Mouse (Mus musculus) mouse trophoblast stem cell (cell line): Measurements from ENCODE around the gene Agap3.

Experiments
- in situ Hi-C, 2 experiments: fragments of 300-500 bp; cut with MseI, MboI; formaldehyde crosslinking; loops; 2 replicates in 1 of 2; 3 replicates in 1 of 2; pipeline ENCODE4 v1.15.1; 2025

Gene Agap3

GRCm38 (mm10) chr5:24452030-24452690 is at the start of gene Agap3:
Gene Agap3 (plus strand): TSS chr5:24452177.
- in situ Hi-C loops = no loop called here

DNA sequence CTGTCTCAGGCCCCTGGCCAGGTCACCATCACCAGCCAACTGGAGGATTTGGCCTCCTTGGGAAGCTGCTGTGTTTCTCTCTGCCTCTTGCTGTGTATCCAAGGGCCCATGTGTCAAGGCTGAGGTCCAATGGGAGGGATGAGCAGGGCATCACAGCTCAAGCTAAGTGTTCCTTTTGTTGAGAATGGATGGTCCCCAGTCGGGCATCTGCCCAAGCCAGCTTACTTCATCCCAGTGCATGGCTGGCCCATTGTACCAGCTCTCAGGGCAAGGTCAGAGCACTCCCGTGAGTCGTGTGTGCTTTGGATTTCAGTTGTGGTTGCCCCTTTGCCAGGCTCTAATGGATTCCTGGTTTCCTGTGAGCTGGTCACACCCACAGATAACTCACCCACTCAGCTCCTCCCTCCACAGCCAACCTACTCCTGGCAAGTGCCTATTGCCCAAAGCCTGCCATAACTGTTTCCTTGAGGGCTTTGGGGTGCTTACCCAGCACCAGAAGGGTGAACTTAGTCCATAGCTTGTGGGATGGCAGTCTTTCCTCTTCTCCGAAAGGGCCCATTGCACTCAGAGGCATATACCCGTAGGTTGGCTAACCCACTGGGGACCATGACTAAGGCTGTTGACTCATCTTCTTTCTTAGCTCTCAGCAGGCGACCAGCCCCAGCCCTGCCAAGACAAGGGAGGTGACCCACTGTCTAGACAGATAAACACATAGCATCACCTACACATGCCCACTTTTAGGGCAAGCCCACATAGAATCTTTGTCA is 47.2 kb upstream of the Agap3 start:
- in situ Hi-C loops = no loop called here

DNA sequence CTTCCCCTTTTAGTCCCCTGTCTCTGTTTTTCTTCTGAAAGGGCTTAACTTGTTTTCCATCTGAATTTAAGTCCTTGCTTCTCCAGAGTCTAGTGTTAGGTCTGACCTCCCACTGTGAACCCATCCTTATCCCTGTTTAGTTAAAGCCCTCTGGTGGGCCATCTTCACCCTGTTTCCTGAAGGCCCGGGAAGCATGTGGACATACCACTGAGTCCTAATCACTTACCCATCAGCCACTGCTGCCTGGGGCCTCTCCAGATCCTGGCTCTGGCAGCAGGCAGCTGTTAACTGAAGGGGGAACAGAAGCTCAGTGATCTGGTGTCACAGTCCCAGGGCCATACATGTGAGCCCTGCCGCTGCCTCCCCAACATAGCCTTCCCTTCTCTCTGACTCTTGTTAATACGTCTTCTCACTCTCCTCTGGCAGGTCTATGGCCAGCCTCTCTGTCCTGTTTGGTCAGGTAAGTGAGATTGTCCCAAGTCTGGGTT is 46.5 kb upstream of the Agap3 start:
- in situ Hi-C loops = no loop called here

DNA sequence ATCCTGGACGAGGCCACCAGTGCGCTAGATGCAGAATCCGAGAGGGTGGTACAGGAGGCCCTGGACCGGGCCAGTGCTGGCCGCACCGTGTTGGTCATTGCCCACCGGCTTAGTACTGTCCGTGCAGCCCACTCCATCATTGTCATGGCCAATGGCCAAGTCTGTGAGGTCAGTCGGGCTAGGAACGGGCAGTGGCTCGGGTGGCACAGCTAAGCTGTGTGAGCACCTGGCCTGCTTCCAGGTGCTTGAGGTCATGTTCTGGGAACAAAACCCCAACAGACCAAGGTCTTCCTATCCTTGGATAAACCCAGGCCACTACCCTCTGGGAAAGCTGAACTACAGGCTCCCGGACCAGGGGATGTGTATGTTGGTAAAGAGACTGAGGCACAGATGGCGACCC is 43.3 kb upstream of the Agap3 start:
- in situ Hi-C loops = no loop called here

DNA sequence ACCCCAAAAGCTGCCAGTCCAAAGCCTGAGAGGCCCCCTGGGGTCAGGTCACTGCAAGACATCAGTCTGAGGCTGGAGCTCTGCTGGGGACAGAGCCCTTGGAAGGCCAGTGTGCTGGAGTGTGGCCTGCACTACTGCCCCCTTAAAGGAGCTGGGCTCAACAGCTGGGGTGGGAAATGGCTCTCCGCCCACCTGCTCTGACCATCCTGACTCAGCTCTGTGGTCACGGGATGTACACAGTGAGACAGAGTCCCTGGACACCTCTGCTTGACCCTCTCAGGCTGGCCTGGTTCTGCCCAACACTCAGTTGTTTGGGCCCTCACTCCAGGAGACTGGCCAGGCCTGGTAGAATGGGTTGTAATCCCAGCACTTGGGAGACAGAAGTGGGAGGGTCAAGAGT is 42.5 kb upstream of the Agap3 start:
- in situ Hi-C loops = no loop called here

DNA sequence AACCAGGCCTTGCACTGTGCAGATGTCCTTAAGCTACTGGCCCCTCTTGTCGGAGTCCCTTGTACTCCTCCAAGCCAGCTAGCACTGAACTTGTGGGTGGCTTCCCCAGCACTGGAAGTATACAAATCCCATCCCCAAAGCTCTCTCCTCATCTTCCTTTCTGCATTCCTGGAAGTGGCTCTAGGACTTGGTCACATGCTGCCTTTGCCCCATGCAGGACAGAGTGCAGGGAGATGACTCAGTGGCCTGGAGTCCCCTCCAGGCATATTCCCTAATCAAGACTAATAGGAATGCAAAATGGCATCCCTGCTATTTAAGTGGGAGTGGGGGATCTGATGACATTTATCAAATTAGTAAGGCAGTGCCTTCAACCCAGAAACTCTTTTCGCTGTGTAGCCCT is 39.9 kb upstream of the Agap3 start:
- in situ Hi-C loops = no loop called here

DNA sequence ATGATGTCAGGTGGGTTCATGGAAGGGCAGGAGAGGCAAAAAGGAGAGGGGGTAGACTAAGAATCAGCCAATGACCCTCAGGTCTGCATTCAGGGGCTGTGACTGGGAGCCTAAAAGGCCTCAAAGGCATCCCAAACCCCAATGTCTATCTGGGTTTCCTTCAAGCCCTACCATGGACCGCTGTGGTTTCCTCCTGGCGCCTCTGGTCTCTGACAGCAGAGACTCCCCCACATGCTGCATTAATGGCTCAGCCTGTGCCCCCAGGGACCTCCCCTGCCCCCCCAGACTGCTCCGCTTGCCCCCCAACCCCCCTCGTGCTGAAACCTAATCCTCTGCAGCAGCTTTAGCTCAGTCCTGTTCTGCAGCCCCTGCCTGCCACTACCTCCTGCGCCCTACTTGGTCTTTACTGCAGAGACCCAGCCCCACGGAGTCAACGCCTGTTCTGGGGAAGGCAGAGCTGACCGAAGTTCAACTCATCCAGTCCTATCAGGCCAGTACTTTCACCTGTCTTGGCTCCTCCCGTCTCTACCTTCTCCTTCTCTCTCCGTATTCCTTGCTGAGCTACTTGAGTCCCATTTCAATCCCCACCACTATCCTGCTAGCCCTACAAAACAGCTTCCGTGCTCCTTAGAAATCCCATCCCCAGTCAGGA is 38.8 kb upstream of the Agap3 start, which contains the start of gene Asic3:
Asic3 (plus strand) TSS at position 351 of the 652 bp plus-strand sequence.
- in situ Hi-C loops = no loop called here

DNA sequence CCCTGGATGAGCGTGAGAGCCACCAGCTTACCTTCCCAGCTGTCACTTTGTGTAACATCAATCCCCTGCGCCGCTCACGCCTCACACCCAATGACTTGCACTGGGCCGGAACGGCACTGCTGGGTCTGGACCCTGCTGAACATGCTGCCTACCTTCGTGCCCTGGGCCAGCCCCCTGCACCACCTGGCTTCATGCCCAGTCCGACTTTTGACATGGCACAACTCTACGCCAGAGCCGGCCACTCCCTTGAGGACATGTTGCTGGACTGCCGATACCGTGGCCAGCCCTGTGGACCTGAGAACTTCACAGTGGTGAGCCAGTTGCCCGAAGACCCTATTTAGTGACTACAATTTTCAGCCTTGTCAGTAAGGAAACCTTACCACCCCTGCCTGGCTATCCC is 38.0 kb upstream of the Agap3 start:
- in situ Hi-C loops = no loop called here

GRCm38 (mm10) chr5:24416222-24416736 is 35.7 kb upstream of the Agap3 start:
- in situ Hi-C loops = no loop called here

DNA sequence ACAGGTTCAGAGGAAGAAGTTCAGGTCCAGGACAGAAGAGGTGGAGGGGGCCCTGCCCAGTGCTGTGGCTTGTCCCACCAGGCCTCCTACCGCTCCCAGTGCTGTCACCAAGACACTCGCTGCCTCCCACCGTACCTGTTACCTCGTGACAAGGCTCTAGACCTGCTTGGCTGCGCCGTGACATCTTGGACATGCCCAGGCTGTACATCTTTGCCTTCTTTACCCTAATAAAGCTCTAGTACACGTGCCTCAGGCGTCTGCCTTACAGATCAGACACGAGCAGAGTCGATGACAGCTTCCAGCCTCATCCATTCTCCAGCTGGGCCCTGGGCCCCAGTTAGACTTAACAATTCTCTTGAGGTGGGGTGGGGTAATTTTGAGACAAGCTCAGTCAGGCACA is 34.4 kb upstream of the Agap3 start:
- in situ Hi-C loops = no loop called here

GRCm38 (mm10) chr5:24420381-24420780 is 31.6 kb upstream of the Agap3 start:
- in situ Hi-C loops = no loop called here

DNA sequence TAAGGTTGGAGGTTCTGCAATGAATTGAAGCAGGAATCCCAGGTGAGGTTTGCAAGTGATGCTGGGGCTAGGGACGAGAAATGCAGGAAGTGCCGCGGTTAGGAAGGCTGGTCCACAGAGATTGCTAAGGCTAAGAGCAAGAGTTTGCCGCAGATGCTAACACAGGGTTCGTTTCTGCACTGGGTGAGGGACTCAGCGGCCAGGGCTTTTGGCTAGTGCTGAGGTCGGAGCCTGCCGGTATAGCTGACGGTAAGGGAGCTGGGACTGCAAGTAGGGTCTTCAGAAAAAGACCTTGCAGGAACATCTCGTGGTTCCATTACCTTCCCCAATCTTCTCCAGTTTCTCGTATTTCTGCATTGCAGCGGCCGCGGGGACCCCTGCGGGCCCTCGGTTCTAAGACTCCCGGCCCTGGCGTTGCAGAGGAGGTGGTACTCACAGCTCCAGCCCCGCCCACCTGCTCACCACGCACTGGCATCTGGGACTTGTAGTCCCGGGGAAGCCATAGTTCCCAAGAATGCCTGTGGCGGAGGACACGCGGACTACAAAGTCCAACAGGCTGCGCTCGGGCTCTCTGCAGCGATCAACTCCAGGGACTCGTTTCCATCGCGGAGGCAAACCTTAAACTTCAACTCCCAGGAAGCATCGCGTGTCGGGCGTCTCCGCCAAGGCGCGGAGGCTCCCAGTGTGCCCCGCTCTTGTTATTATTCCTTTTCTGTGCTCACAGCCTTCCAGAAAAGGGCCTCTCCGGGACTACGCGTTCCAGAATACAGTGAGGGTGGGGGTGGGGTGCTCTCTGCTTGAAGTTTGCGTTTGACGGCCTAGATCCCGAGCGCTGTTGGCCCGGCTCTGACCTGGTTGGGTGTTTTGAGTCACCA is 28.6 kb upstream of the Agap3 start, which contains the start of the genes Cdk5 and Slc4a2:
Cdk5 (minus strand) TSS at position 402 of the 875 bp plus-strand sequence.
Slc4a2 (plus strand) TSS at position 709 of the 875 bp plus-strand sequence.
- in situ Hi-C loops = no loop called here

DNA sequence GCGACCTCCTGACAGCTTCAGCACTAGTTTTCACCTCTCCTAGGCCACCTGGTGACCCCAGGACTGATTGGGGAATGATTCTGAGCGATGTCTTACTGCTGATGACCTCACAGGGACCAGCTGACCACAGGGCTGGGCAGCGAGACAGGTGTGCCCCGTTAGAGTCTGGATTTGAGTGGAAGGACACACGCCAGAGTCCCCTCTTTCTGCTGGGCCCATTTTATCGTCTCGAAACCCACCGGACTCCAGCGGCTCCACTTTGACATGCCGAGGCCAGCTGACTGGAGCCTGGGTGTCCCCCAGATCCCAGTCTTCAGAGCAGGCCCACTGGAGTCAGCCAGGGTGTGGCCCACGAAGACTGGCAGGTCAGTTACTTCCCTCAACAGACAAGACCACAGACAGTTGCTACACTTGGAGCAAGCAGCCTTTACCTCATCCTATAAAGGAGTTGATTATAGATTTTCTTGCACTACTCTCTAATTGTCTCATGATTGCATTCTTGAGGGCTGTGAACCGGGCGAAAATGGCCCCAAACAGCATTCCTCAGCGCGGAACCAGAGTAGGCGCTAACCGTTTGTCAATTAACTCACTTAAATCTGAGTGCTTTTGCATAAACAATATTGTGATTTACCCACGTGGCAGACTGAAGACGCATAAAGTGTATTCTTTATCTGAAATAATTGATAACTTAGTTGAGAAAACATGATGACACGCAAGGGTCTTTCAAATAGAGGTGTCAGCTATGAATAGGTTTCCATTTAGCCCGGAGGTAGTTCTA is 27.8 kb upstream of the Agap3 start:
- in situ Hi-C loops = no loop called here

DNA sequence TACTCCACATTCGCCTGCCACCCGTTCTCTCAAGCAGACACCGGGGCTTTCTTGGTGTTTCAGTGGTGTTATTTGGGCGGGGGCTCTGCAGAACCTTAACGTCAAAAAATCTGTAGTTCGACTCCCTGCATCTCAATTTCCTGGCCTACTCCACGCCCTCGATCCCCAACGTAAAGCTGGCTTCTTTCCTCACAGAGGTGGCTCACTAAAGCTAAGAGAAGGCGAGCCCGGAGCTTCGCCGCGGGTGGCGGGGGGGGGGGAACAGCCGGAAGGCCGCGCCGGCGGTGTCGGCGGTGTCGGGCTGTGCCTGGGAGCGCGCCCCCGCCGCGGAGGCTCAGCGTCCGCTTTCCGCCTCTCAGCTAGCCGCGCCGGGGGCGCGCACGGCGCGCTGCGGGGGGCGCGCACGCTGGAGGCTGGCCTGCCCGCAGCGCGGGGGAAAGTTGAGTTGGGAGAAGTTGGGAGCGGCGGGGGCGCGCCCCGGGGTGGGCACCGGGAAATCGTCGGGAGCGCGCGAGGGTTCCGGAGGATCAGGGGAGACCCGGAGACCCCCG is 27.0 kb upstream of the Agap3 start:
- in situ Hi-C loops = no loop called here

DNA sequence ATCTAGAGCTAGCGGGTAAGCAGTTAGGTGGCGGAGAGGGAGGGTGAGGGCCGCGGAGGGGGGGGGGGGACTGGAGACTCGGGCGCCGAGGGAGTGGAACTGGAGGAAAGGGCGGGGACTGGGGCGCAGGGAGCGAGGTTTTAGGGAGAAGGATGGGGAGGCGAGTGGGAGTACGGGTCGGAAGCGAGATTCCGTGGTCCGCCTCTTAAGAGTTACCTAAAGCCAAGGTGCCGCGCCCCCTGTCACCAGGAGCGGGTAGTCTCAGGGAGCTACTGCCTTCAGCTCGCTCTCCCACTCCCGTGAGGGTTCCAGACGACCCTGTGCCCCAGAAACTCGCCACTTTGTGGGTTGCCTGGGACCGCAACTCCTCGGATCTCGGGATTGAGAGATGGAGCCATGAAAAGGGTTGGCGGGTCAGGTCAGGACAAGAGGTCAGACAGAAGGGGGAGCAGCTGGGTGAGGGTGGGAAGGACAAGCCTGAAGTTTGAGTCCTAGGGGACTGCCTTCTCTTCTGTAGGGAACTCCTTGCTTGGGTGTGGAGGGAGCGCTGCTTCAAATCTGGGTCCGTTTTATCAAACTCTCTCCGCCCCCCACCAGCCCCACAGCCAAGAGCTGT is 26.4 kb upstream of the Agap3 start:
- in situ Hi-C loops = no loop called here

DNA sequence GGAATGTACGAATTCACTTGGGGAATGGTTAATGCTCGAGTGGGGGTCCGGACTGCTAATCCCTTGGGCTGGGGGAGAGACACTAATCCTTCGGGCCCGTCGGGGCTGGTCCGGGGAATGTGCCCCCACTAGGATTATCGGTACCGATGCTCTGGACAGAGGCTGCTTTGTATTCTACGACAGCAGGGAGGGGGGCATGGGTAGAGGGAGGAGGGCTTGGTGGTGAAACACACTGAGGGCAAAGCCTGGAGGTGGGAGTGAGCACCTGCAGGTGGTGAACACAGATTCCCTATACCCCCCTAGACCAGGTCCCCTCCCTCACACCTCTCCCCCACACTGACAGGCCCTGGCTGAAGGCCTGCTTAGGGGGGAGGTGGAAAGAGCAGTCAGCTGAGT is 25.9 kb upstream of the Agap3 start:
- in situ Hi-C loops = no loop called here

DNA sequence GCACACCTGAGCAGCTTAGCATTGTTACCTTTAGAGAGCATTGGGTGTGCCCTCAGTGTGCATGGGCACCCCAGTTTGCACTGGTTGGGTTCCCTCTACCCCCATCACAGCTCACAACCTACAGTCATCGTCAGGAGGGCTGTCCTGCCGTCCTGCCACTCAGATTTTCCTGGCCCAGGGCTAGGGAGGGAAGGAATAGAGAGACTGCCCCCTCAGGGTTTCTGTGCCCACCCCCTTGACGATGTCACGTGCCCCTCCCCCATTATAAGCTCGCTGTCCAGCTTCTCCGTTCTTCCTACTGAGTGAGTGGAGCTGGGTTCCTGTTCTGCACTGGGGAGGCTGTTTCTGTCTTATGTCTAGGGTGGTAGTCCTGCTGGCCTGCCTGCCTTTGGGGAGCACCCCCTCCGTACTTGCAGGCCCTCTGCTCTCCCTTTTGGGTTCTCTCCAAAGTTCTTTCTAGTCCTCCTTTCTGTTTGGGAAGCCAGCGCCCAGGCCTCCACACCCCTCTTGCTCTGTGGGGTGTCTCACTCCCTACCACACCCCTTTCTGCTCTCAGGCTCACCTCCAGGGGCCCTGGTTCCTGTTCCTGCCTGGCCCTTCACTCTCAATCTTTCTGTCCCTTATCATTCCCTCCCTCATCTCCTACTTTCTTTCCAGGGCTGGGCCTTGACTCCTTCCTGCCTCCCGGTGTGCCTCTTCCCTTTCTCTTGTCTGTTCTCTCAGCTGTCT is 25.3 kb upstream of the Agap3 start:
- in situ Hi-C loops = no loop called here

- in situ Hi-C loops = no loop called here
Measured at GRCm38 (mm10) chr5:24427285-24427633, 24.7 kb upstream of the Agap3 start.

DNA sequence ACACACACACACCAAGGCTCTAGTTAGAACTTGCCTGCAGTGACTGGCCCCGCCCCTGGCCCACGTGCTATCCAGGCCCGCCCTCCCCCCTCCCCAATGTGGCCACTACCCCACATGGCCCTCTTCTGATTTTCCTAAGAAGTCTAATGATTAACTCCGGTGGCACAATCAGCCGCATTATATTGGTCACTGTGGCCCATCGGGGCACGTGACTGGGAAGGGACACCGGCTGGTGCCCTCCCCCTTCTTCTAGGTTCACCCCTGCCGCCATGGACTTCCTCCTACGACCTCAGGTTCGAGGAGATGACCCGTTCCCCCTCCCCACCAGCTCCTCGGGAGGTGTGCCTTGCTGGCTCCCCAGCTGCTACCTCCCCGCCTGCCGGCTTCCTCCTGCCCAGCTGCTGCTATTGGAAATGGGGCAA is 24.0 kb upstream of the Agap3 start:
- in situ Hi-C loops = no loop called here
